Mouse (Mus musculus) embryonic facial prominence, embryonic 15.5 days (tissue): ENCODE results near the gene Prss22. TPM values are rescaled to one million over a fixed set of nuclear protein-coding genes. Genes with fewer than 3 reads are reported as not detected.
A peak's percentile ranks its signal among the peaks of the same experiment; 100 is the strongest.
"Not testable (repeated sequence)": the region's sequence is repeated elsewhere in the genome, so short reads cannot be mapped to it uniquely, and the experiment has no call there.

Experiments used
- ATAC-seq: fragments of 200-750 bp; cut with Nextera tagmentation; 2 replicates; pipeline ENCODE4 v1.8.0; 2017; ENCODE audit warnings: low read depth, moderate TSS enrichment; ENCODE audit not compliant: insufficient number of reproducible peaks, low FRiP score, low TSS enrichment
- H3K27ac ChIP-seq: fragments of 300-500 bp; sonication (generic); replicated peaks from 2 replicates; pipeline ENCODE4 v1.5.1; 2015; ENCODE audit warnings: mild to moderate bottlenecking, inconsistent platforms
- H3K27me3 ChIP-seq: fragments of 300-500 bp; sonication (generic); 2 replicates; pipeline ENCODE4 v1.6.1; 2015; ENCODE audit warnings: inconsistent platforms
- H3K36me3 ChIP-seq: fragments of 300-500 bp; sonication (generic); 2 replicates; pipeline ENCODE4 v1.6.1; 2015; ENCODE audit warnings: mild to moderate bottlenecking, inconsistent platforms
- H3K4me1 ChIP-seq: fragments of 300-500 bp; sonication (generic); 2 replicates; pipeline ENCODE4 v1.6.1; 2015; ENCODE audit warnings: inconsistent platforms
- H3K4me2 ChIP-seq: fragments of 300-500 bp; sonication (generic); replicated peaks from 2 replicates; pipeline ENCODE4 v1.6.1; 2015; ENCODE audit warnings: mild to moderate bottlenecking, inconsistent platforms
- H3K4me3 ChIP-seq: fragments of 300-500 bp; sonication (generic); replicated peaks from 2 replicates; pipeline ENCODE4 v1.5.1; 2015; ENCODE audit warnings: mild to moderate bottlenecking, inconsistent platforms
- H3K9ac ChIP-seq: fragments of 300-500 bp; sonication (generic); 2 replicates; pipeline ENCODE4 v1.6.1; 2015; ENCODE audit warnings: inconsistent platforms
- H3K9me3 ChIP-seq: fragments of 300-500 bp; sonication (generic); replicated peaks from 2 replicates; pipeline ENCODE4 v1.6.1; 2016; ENCODE audit warnings: inconsistent platforms
- WGBS: fragments of 180-500 bp; shearing (Covaris S2); methylation state at CpG from one replicate; pipeline ENCODE4 v1.1.7; 2015; 5-methylcytosine and 5-hydroxymethylcytosine counted together
- polyA plus RNA-seq: library from polyadenylated mRNA; unstranded; fragments of >200 nt; fragmentation: Nextera tagmentation; extraction: Ambion mirVana; gene quantifications from 2 replicates; pipeline ENCODE4 v1.2.1, GENCODE M21; 2015

The Prss22 gene
- polyA plus RNA-seq, 1 experiment from 2014 or later = 3.4 TPM

GRCm38 (mm10) chr17:23969231-23969630, 28.7 kb downstream of the Prss22 start:
- H3K4me3 ChIP-seq = no peak overlapping the region
- 0% methylated on average over 1 of the region's 1 CpGs for WGBS
- no peak overlapping the region for H3K9ac ChIP-seq
- H3K9me3 ChIP-seq = no peaks in the 10 kb centered on the region
- H3K4me1 ChIP-seq = no peaks in the 10 kb centered on the region
- no peaks in the 10 kb centered on the region for H3K27me3 ChIP-seq
- no peak overlapping the region for H3K27ac ChIP-seq
- no peak overlapping the region for H3K4me2 ChIP-seq
- ATAC-seq = no peak
- H3K36me3 ChIP-seq = no peaks in the 10 kb centered on the region

- Histone ChIP-seq H3K27ac (no peak overlapping the region), H3K4me3 (no peak overlapping the region), H3K4me2 (no peak overlapping the region), H3K9ac (no peak overlapping the region), H3K36me3 (no peaks in the 10 kb centered on the region), H3K27me3 (no peaks in the 10 kb centered on the region), H3K4me1 (no peaks in the 10 kb centered on the region), H3K9me3 (no peaks in the 10 kb centered on the region)
- no peak for ATAC-seq
- WGBS = 43% methylated on average over 2 of the region's 2 CpGs
Measured at GRCm38 (mm10) chr17:23968780-23969179, 29.1 kb downstream of the Prss22 start.

DNA sequence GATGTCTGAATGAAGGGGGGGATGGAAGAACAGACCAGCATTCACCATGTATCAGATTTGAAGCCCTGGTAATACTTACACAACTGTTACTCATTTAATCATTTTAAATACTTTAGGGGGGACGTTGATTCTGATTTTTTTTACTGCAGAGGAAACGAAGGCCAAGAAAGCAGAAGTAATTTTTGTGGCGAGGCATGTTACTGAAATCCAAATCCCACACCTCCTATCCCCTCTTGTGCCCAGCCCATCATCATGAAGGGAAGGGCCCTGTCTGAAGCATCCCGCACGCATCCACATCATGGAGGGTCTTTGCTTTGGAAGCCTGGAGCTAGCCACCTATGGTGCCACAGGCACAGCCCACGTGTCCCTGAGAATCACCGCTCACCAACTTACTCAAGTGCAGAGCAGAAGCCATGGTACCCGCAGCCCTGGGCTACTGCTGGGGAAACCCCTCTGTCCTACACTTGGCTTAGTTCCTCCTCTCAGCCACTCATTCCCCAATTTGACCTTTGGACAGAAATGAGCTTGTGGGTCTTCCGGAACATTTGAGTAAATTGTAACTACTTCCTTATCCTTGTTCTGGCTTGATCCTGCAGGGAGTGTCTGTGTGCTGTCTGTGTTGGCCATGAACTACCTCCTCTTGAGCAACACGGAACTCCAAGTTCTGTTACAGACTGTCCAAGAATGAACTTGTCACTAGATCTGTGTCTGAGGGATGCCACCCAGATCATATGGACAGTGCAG, 31.1 kb downstream of the Prss22 start:
- Histone ChIP-seq H3K4me2 (no peak overlapping the region), H3K4me1 (no peaks in the 10 kb centered on the region), H3K27ac (no peak overlapping the region), H3K9ac (no peak overlapping the region), H3K36me3 (no peaks in the 10 kb centered on the region), H3K27me3 (0 out of 2 replicates have a peak, but pooled peaks cover 3% of the 10 kb centered on the region), H3K9me3 (no peaks in the 10 kb centered on the region), H3K4me3 (no peak overlapping the region)
- ATAC-seq = no peak
- WGBS = 72% methylated on average over 10 of the region's 10 CpGs

DNA sequence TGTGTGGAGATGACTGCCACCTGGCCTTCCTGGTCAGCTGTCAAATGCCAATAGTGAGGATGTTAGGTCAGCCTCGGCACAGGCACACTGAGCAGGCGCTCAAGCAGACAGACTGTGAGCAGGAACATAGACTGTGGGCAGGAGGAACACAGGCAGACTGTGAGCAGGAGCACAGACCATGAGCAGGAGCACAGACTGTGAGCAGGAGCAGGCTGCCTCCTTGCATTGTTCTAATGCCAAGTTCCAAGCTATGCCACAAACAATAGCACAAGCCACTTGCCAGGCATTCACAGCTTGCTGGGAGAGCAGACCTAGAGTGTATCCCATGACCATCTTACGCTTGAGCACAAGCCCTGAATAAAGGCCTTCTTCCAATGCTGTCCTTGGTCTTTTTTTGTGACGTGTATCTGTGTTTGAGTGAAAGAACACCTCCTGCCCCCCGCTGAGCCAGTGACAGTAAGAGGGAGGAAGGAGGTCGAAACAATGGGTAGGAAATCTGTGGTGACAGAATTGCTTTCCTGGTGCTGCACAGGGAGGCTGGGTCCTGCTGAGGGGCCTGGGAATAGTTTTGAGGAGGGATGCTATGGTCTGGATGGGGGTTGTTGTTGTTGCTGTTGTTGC, 32.0 kb downstream of the Prss22 start:
- Histone ChIP-seq H3K9me3 (no peaks in the 10 kb centered on the region), H3K4me2 (no peak overlapping the region), H3K9ac (no peak overlapping the region), H3K27ac (no peak overlapping the region), H3K27me3 (0 out of 2 replicates have a peak, but pooled peaks cover 3% of the 10 kb centered on the region), H3K4me1 (no peaks in the 10 kb centered on the region), H3K36me3 (no peaks in the 10 kb centered on the region), H3K4me3 (no peak overlapping the region)
- no peak for ATAC-seq
- WGBS = 44% methylated on average over 6 of the region's 6 CpGs

GRCm38 (mm10) chr17:23961573-23962122, 36.3 kb downstream of the Prss22 start:
- Histone ChIP-seq H3K27me3 (0 out of 2 replicates have a peak, but pooled peaks cover 3% of the 10 kb centered on the region), H3K9ac (no peak overlapping the region), H3K9me3 (no peaks in the 10 kb centered on the region), H3K4me1 (no peaks in the 10 kb centered on the region), H3K4me2 (no peak overlapping the region), H3K36me3 (no peaks in the 10 kb centered on the region), H3K4me3 (no peak overlapping the region), H3K27ac (no peak overlapping the region)
- 65% methylated on average over 4 of the region's 4 CpGs for WGBS
- no peak for ATAC-seq

- ATAC-seq = peak; percentile 82; the same call in 1 of the 2 replicates
- no peak overlapping the region for H3K4me2 ChIP-seq
- no peak overlapping the region for H3K4me3 ChIP-seq
- WGBS = 39% methylated on average over 3 of the region's 3 CpGs
- H3K27me3 ChIP-seq = 0 out of 2 replicates have a peak, but pooled peaks cover 3% of the 10 kb centered on the region
- H3K9ac ChIP-seq = no peak overlapping the region
- H3K36me3 ChIP-seq = no peaks in the 10 kb centered on the region
- no peaks in the 10 kb centered on the region for H3K4me1 ChIP-seq
- H3K9me3 ChIP-seq = no peaks in the 10 kb centered on the region
- H3K27ac ChIP-seq = no peak overlapping the region
Measured at GRCm38 (mm10) chr17:23960084-23960738, 37.7 kb downstream of the Prss22 start.

GRCm38 (mm10) chr17:23955174-23955573, 42.7 kb downstream of the Prss22 start, which contains the start of gene Sbpl:
Gene Sbpl, minus strand, starts transcription at chr17:23955274.
- no peaks in the 10 kb centered on the region for H3K36me3 ChIP-seq
- 80% methylated on average over 5 of the region's 5 CpGs for WGBS
- H3K9me3 ChIP-seq = no peaks in the 10 kb centered on the region
- no peak for ATAC-seq
- no peaks in the 10 kb centered on the region for H3K27me3 ChIP-seq
- no peaks in the 10 kb centered on the region for H3K4me1 ChIP-seq
- no peak within 1 kb of the TSS for H3K4me2 ChIP-seq
- no peak within 1 kb of the TSS for H3K27ac ChIP-seq
- no peak within 1 kb of the TSS for H3K4me3 ChIP-seq
- H3K9ac ChIP-seq = no peak within 1 kb of the TSS

GRCm38 (mm10) chr17:23950828-23951227, 47.1 kb downstream of the Prss22 start:
- H3K27me3 ChIP-seq, H3K4me1 ChIP-seq, H3K9ac ChIP-seq, H3K27ac ChIP-seq, H3K4me2 ChIP-seq, H3K9me3 ChIP-seq, ATAC-seq, H3K36me3 ChIP-seq, H3K4me3 ChIP-seq: not testable (repeated sequence)
- WGBS = 67% methylated on average over 4 of the region's 4 CpGs

DNA sequence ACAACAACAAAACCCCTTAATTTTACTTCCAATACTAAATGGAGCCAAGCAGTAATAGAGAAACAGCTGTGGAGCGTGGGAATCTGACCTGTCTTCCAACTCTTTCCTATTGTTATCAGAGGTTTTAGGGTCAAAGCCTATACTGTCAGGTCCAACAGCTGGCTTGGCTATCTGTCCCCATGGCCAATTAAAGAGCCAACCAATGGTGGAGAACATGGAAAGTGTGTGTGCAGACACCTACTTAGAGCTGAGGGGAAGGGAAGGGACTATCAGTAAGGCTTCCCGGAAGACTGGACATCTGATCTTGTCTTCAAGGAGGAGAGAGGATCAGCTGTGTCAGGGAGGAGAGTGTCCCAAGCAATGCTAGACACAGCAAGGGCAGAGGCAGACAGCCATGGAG, 48.8 kb downstream of the Prss22 start:
- no peaks in the 10 kb centered on the region for H3K27me3 ChIP-seq
- H3K9me3 ChIP-seq = no peaks in the 10 kb centered on the region
- H3K36me3 ChIP-seq = no peaks in the 10 kb centered on the region
- no peak for ATAC-seq
- H3K27ac ChIP-seq = no peak overlapping the region
- no peak overlapping the region for H3K9ac ChIP-seq
- no peak overlapping the region for H3K4me3 ChIP-seq
- no peaks in the 10 kb centered on the region for H3K4me1 ChIP-seq
- WGBS = 74% methylated on average over 2 of the region's 2 CpGs
- H3K4me2 ChIP-seq = no peak overlapping the region

DNA sequence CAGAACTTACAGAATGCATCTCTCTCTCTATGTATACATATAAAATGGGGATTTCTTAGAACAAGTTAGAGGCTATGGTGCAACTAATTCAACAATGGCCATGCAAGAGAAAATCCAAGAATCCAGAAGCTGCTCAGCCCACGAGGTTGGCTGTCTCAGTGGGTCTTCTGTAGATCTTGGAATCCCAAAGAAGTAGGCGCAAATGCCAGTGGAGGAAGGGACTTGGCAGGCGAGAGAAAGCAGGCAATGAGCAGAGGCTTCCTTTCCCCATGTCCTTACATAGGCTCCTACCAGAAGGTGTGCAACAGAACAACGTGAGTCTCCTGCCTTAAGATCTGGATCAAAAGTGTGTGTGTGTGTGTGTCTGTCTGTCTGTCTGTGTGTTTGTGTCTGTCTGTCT, 50.4 kb downstream of the Prss22 start:
- H3K4me3 ChIP-seq, H3K9ac ChIP-seq, H3K4me2 ChIP-seq, H3K27ac ChIP-seq, ATAC-seq, H3K27me3 ChIP-seq, H3K36me3 ChIP-seq, H3K4me1 ChIP-seq, H3K9me3 ChIP-seq: not testable (repeated sequence)
- WGBS = 74% methylated on average over 4 of the region's 4 CpGs
